Mouse (Mus musculus): ENCODE measurements at regions not wholly inside any gene's neighbourhood (a gene's known extent, or its start where the extent isn't known, plus 50 kb on each side); places are given as distances from the start of the nearest gene placed in this dataset.
A peak's percentile ranks its signal among the peaks of the same experiment; 100 is the strongest.

GRCm38 (mm10) chr11:38067682-38068081, 831.9 kb upstream of the Tenm2 start:
- TF ChIP-seq CTCF (conservative IDR thresholded peaks at IDR 0.05; ENCODE audit: low read length) (no peak), NANOG (IDR thresholded peaks at IDR 0.05; ENCODE audit: borderline replicate concordance, low read length) (peak; percentile 80; the same call in 1 of the 2 replicates)

Measured in E14TG2a.4 (cell line).